Mouse (Mus musculus) adrenal gland, adult 2 months (tissue): ENCODE measurements at regions not wholly inside any gene's neighbourhood (a gene's known extent, or its start where the extent isn't known, plus 50 kb on each side); places are given as distances from the start of the nearest gene placed in this dataset.
A peak's percentile ranks its signal among the peaks of the same experiment; 100 is the strongest.

Experiments used
- DNase-seq: peaks from one replicate; pipeline ENCODE4 v3.0.0; 2021

- DNase-seq, result no peak
Measured at GRCm38 (mm10) chr16:51457166-51457565, 573.9 kb upstream of the Cblb start.

GRCm38 (mm10) chr16:51475690-51476089 lies 555.3 kb upstream of the Cblb start:
- no peak for DNase-seq

- DNase-seq, result no peak
Measured at GRCm38 (mm10) chr16:51496096-51496495, 534.9 kb upstream of the Cblb start.

GRCm38 (mm10) chr16:51497777-51498176 lies 533.2 kb upstream of the Cblb start:
- no peak for DNase-seq

- DNase-seq, result no peak
Measured at GRCm38 (mm10) chr16:51517079-51517478, 513.9 kb upstream of the Cblb start.

- no peak for DNase-seq
Measured at GRCm38 (mm10) chr16:51520762-51521161, 510.3 kb upstream of the Cblb start.

- no peak for DNase-seq
Measured at GRCm38 (mm10) chr16:51521317-51522092, 509.5 kb upstream of the Cblb start.

- DNase-seq, result no peak
Measured at GRCm38 (mm10) chr16:51524023-51524422, 507.0 kb upstream of the Cblb start.

GRCm38 (mm10) chr16:51532496-51532895 lies 498.5 kb upstream of the Cblb start:
- DNase-seq, result no peak

GRCm38 (mm10) chr16:51543769-51544168 lies 487.3 kb upstream of the Cblb start:
- no peak for DNase-seq

GRCm38 (mm10) chr16:51547032-51547431 lies 484.0 kb upstream of the Cblb start:
- DNase-seq, result no peak

- no peak for DNase-seq
Measured at GRCm38 (mm10) chr16:51562866-51563658, 468.0 kb upstream of the Cblb start.

GRCm38 (mm10) chr16:51564064-51564463 lies 467.0 kb upstream of the Cblb start:
- DNase-seq, result no peak

GRCm38 (mm10) chr16:51577915-51578593 lies 453.0 kb upstream of the Cblb start:
- DNase-seq, result no peak

- DNase-seq, result no peak
Measured at GRCm38 (mm10) chr16:51580525-51580924, 450.5 kb upstream of the Cblb start.

GRCm38 (mm10) chr16:51589924-51590397 lies 441.1 kb upstream of the Cblb start:
- peak; percentile 24 for DNase-seq

- no peak for DNase-seq
Measured at GRCm38 (mm10) chr16:51617579-51617978, 413.4 kb upstream of the Cblb start.

- no peak for DNase-seq
Measured at GRCm38 (mm10) chr16:51646646-51647045, 384.4 kb upstream of the Cblb start.

GRCm38 (mm10) chr16:51650100-51650499 lies 380.9 kb upstream of the Cblb start:
- DNase-seq, result peak; percentile 22

- no peak for DNase-seq
Measured at GRCm38 (mm10) chr16:51650683-51651082, 380.3 kb upstream of the Cblb start.

GRCm38 (mm10) chr16:51661693-51662092 lies 369.3 kb upstream of the Cblb start:
- no peak for DNase-seq

GRCm38 (mm10) chr16:51664325-51664724 lies 366.7 kb upstream of the Cblb start:
- DNase-seq, result no peak

- no peak for DNase-seq
Measured at GRCm38 (mm10) chr16:51675101-51675500, 355.9 kb upstream of the Cblb start.
